Comparison of ENCODE assay signal across 7 mouse cellular contexts in the genomic region with DNA sequence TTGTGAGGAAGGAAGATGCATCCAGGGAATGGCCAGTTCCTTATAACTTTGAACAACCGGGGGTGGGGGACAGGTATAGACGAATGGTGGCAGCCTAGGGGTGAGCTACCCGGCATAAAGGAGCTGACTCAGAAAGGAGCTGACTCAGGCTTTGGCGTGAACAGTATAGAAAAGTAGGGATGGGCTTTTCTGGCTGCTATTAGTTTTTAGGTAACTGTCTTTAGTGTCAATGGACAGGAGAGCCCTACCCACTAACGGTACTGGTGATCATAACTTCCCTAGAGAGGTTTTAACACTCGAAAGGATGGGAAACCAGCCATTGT. TPM values are rescaled to one million over a fixed set of nuclear protein-coding genes. Genes with fewer than 3 reads are reported as not detected.
DNase-seq lines count a peak whose midpoint lies in the region; ATAC-seq and TF ChIP-seq lines count a peak whose summit lies in the region.

No protein-coding gene starts in this region.

- 0 out of 2 replicates have a peak, but pooled peaks have one; percentile 3 for ATAC-seq in limb, embryonic 15.5 days (ENCODE audit: insufficient number of reproducible peaks, low FRiP score, low TSS enrichment, low read depth)
- ATAC-seq in stomach, embryonic 15.5 days (ENCODE audit: insufficient read depth, low FRiP score, low read depth), result peak; percentile 15

- peak overlapping the region; percentile 63 for H3K9ac ChIP-seq in limb, embryonic 15.5 days
- peak overlapping the region; percentile 71 for H3K9ac ChIP-seq in stomach, embryonic 15.5 days

- no peak overlapping the region; the same call in 1 of the 2 replicates for H3K27ac ChIP-seq in thymus, adult 2 months (ENCODE audit: control insufficient read depth, insufficient read depth, low read length)
- H3K27ac ChIP-seq in limb, embryonic 15.5 days, result peak overlapping the region; percentile 93
- peak overlapping the region; percentile 95 for H3K27ac ChIP-seq in stomach, embryonic 15.5 days

- no peaks in the 10 kb centered on the region; the same call in 1 of the 2 replicates for H3K4me1 ChIP-seq in thymus, adult 2 months (replicated peaks; ENCODE audit: control insufficient read depth, insufficient read depth, low read length)
- peaks cover 41% of the 10 kb centered on the region for H3K4me1 ChIP-seq in erythroblast, embryonic 14.5 days (ENCODE audit: control insufficient read depth)
- H3K4me1 ChIP-seq in limb, embryonic 15.5 days, result peaks cover 10% of the 10 kb centered on the region
- H3K4me1 ChIP-seq in stomach, embryonic 15.5 days, result peaks cover 10% of the 10 kb centered on the region; the same call in 1 of the 2 replicates

- H3K4me3 ChIP-seq in thymus, adult 2 months (ENCODE audit: control insufficient read depth, insufficient read depth, low read length), result peak overlapping the region; percentile 61
- H3K4me3 ChIP-seq in erythroblast, embryonic 14.5 days (replicated peaks), result peak overlapping the region; percentile 79
- peak overlapping the region; percentile 96 for H3K4me3 ChIP-seq in limb, embryonic 15.5 days
- peak overlapping the region; percentile 69 for H3K4me3 ChIP-seq in stomach, embryonic 15.5 days (replicated peaks)

- no peak for TF ChIP-seq CTCF in thymus, adult 2 months (IDR thresholded peaks at IDR 0.05; ENCODE audit: borderline replicate concordance, control insufficient read depth, extremely low read depth, insufficient read depth, low read length, poor library complexity)

- H3K4me2 ChIP-seq in limb, embryonic 15.5 days, result peak overlapping the region; percentile 71
- peak overlapping the region; percentile 83 for H3K4me2 ChIP-seq in stomach, embryonic 15.5 days

- no peaks in the 10 kb centered on the region for H3K9me3 ChIP-seq in erythroblast, embryonic 14.5 days (ENCODE audit: control insufficient read depth, low read length)
- no peaks in the 10 kb centered on the region for H3K9me3 ChIP-seq in limb, embryonic 15.5 days
- no peaks in the 10 kb centered on the region for H3K9me3 ChIP-seq in stomach, embryonic 15.5 days

- intact Hi-C loops in left cerebral cortex, postnatal 4 days (cut with DNase I), result no loop called here

- H3K27me3 ChIP-seq in thymus, adult 2 months (ENCODE audit: control insufficient read depth, insufficient read depth, low read length), result no peaks in the 10 kb centered on the region
- peaks cover 6% of the 10 kb centered on the region; the same call in 1 of the 2 replicates for H3K27me3 ChIP-seq in erythroblast, embryonic 14.5 days (ENCODE audit: control insufficient read depth)
- no peaks in the 10 kb centered on the region for H3K27me3 ChIP-seq in limb, embryonic 15.5 days
- H3K27me3 ChIP-seq in stomach, embryonic 15.5 days (replicated peaks), result no peaks in the 10 kb centered on the region

- WGBS in thymus, adult 2 months, result 2% methylated on average over 6 of the region's 6 CpGs
- WGBS in limb, embryonic 15.5 days, result 2% methylated on average over 6 of the region's 6 CpGs
- WGBS in stomach, embryonic 15.5 days, result 2% methylated on average over 6 of the region's 6 CpGs

- no peaks in the 10 kb centered on the region for H3K36me3 ChIP-seq in thymus, adult 2 months (ENCODE audit: control insufficient read depth, insufficient read depth, low read length)
- peaks cover 5% of the 10 kb centered on the region for H3K36me3 ChIP-seq in erythroblast, embryonic 14.5 days (ENCODE audit: control insufficient read depth)
- H3K36me3 ChIP-seq in limb, embryonic 15.5 days, result no peaks in the 10 kb centered on the region
- no peaks in the 10 kb centered on the region for H3K36me3 ChIP-seq in stomach, embryonic 15.5 days

- no peak for TF ChIP-seq POLR2A in thymus, adult 2 months (IDR thresholded peaks at IDR 0.05; ENCODE audit: control insufficient read depth, extremely low read depth, insufficient read depth, low read length, poor library complexity)

- DNase-seq in thymus, adult 2 months, result no peak
- DNase-seq in thymus, postnatal 10 days (ENCODE audit: low spot score in 2 of 2), result no peak
- no peak for DNase-seq in left cerebral cortex, postnatal 4 days
- DNase-seq in embryo, embryonic 11 days, result no peak

RNA-seq across cellular contexts. Expression of gene Pgrmc2, which starts 0.9 kb away (rescaled TPM):
- 11.2 and 12.6 TPM in 2 replicates for polyA plus RNA-seq in thymus, adult 2 months (2012; rRNA removed)
- polyA plus RNA-seq in erythroblast, embryonic 14.5 days (2012), result 1.9 and 2.0 TPM in 2 replicates
- 40.3 and 46.2 TPM in 2 replicates for polyA plus RNA-seq in limb, embryonic 15.5 days (2015; fragmentation: Nextera tagmentation; extraction: Ambion mirVana)
- 44.2 and 47.9 TPM in 2 replicates for polyA plus RNA-seq in stomach, embryonic 15.5 days (2015; fragmentation: Nextera tagmentation; extraction: Ambion mirVana)
- 10 to 100 TPM; 47.4 to 47.9 TPM for total RNA-seq in left cerebral cortex, postnatal 4 days (2021)
